Mouse (Mus musculus): ENCODE measurements around the gene Pde4d.

Pde4d gene

DNA sequence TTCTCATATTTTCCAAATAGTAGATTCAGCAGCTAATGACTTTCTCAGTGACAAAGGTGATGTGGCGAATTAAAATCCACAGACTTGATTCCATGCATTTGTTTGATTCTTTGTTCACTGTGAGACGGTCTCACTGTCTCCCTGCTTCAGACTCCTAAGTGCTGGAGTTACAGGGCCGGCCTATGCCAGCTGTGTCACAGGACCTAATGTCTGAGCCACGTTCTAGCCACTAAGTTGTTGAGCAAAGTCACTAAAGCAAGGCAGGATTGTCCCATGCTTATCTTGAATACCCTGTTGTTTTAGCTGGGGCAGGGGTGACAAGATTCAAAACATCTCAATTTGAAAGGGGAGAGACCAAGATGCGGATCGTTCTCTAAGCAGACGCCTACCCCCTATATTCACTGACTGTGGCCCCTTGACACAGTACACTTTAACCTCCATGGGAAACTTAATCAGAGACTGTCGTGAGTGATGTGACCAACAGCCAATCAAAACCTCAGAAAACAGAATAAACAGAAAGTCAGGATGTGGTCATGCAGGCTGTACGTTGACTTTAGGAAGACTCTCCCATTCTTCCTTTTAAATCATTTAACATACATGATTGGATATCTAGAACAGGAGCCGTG is 1195.6 kb downstream of the Pde4d start:
- DNase-seq (ENCODE audit: extremely low read depth, low read depth, low spot score), result no peak

- no peak for DNase-seq (ENCODE audit: extremely low read depth, low read depth, low spot score)
These were observed 1196.1 kb downstream of the Pde4d start for GRCm38 (mm10) chr13:109645910-109646284.

GRCm38 (mm10) chr13:109646597-109647232 is 1197.0 kb downstream of the Pde4d start:
- no peak for DNase-seq (ENCODE audit: extremely low read depth, low read depth, low spot score)

DNA sequence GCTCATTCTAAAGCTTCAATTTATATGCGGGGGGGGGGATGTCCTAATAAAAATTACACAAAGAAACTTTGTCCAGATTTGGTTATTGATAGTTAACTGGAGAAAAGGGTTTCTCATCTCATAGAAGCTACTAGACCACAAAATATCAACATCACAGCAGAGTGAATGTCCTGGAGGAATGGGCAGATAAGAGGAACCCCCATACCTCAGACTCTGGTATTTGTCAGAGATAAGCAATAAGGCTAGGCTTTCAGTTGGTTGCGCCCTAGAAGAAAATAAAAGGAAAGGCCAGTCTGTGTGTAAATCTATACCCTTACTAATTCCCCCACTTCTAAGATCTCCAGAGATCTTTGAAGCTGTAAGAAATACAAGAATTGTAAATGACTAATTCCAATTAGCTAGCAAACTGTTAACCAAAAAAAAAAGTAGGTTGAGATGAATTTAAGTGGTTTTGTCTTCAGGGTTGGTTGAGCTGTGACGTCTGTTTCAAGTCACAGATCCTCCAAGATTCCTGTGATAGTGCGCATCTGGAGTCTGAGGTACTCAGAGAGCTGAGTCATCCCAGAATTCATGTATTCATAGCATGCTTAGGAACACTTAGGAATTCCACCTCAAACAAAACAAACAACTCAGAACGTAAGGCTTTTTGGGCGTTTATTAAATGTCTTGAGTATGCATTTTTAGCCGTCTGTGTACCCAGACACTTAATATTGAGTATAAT is 1197.9 kb downstream of the Pde4d start:
- DNase-seq (ENCODE audit: extremely low read depth, low read depth, low spot score), result no peak

DNA sequence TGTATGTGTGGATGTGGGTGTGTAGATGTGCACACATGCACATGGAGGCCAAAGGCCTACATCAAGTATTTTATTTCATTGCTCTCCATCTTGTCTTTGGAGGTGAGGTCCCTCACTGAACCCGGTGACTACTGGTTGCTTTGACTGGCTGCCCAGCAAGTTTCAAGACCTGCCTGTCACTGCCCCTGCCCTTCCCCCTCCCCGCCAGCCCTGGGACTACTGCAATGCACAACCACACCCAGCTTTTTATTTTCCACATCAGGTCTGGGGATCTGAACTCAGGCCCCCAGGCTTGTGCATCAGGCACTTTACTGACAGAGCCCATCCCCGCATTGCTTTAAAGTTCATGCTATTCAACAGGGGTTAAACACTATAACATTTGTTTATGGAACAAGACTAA is 1198.6 kb downstream of the Pde4d start:
- DNase-seq (ENCODE audit: extremely low read depth, low read depth, low spot score), result no peak

DNA sequence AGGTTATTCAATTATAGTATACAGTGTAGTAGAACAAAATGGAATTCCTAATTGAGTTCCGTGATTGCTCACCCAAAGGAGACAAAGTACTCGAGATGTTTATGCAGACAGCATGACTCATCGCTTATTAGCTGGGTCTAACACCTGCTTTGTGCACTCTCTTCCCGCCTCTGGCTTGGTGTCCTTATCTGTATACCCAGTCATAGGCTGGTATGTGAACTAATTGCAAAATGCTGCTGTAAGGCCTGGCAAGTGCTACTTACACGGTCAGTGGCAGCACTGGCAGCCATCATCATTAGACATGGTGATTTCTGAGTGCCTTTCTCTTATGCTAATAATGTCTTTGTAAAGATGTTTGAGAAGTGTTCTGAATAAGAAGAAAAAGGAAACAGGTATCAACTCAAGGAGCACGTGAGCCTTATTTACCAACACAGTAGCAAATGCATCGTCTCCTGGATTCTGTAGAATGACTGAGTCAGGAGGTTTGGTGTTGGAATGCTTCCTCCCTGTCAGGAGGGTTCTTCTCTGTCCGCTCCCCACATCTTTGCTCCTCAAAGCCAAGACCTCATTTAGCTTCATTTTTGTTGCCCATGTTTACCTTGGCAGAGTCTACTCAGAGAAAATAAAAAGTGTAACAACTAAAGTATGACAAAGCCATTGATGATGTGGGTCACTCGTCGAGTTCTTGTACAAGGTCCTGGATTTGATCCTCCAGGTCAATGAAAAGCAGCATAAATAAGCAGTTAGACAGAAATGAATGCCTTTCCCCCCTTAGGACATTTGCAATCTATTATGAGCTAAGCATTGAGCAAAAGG is 1202.2 kb downstream of the Pde4d start:
- DNase-seq (ENCODE audit: extremely low read depth, low read depth, low spot score), result peak; percentile 28

DNA sequence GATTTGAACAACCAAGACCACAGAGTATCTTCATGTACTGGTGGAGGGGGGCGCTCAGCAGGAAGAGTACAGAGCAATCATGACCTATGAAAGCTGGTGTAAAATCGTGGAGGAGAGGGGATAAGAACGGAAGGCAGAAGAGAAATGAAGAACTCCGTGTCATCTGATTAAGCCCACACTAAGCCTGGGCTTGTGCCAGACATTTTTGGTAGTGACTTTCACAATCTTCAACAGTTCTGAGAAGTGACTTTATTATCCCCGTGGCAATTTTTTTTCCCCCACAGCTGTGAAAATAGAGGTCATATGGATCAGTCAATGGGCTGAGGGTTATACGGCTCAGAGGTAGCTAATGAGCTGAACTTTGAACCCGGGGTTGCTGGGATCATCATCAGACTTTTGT is 1202.9 kb downstream of the Pde4d start:
- peak; percentile 18 for DNase-seq (ENCODE audit: extremely low read depth, low read depth, low spot score)

DNA sequence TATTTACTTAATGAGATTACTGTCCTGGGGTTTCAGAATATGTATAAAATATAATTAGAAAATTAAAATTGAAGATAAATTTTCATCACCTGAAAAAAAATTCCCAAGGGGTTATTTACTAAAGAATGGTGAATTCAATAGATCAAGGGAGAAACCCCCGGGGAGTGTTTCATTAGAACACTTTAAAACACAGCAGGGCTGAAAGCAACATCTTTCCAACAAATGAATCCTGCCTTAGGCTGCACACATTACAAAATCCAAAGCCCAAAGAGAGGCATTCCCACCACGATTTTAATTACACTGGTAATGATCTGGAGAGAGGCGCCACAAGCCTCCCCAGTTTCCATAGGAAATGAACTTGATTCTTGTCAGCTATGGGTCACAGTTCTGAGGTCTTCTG is 1205.6 kb downstream of the Pde4d start:
- no peak for DNase-seq (ENCODE audit: extremely low read depth, low read depth, low spot score)

DNA sequence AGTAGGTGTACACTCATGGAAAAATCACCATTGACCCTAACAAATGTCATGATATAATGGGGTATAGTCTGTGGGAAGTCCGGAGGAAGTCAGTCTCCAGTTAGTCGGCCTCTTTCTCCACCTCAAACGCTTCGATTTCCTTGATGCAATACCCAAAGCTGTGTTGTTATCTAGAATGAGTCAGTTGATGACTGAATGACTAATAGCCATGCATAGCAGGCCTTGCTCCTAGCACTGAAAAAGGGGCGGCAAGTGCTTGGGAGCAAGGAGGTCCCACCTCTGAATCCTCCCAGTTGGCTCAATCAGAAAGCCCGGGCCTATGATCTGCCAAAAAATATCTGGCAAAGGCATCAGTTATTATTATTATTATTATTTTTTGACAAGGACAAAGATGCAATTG is 1209.4 kb downstream of the Pde4d start:
- DNase-seq (ENCODE audit: extremely low read depth, low read depth, low spot score), result no peak

DNA sequence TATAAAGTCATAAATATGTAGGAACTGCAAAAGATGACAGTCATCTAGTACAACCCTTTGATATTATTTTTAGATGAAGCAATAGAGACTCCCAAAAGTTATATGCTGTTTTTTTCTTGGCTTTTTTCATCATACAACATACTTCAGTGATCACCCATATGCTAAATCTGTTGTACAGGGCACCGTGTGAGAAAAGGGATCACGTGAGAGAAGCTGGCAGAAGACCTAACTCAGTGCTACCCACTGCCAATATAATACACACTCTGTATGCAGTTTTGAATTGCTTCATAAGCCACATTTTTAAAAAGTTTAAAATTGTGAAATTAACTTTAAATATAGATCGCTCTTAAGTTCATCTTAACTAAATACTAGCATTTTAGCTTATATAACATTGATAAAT is 1211.6 kb downstream of the Pde4d start:
- no peak for DNase-seq (ENCODE audit: extremely low read depth, low read depth, low spot score)

- DNase-seq (ENCODE audit: extremely low read depth, low read depth, low spot score), result no peak
These were observed 1212.4 kb downstream of the Pde4d start for GRCm38 (mm10) chr13:109662099-109662498.

DNA sequence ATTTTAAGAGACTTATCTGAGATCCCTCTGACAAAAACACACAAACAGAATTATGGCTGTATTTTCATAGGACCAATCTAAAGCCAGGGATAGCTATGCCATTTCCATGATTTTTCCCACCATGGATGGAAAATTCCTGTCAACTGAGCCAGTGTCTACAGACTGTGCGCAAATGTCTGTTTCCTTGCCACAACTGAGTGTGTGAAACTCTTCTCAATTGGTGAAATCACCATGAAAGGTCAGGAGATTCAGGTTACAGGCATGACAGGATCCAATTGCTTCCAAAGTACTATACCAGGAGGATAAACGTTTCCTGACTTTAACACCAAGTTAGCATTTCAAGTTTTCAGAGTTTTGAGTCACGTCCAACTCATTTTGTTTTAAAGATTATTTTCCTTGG is 1213.0 kb downstream of the Pde4d start:
- DNase-seq (ENCODE audit: extremely low read depth, low read depth, low spot score), result no peak

- DNase-seq (ENCODE audit: extremely low read depth, low read depth, low spot score), result no peak
These were observed 1215.4 kb downstream of the Pde4d start for GRCm38 (mm10) chr13:109664956-109665802.

- no peak for DNase-seq (ENCODE audit: extremely low read depth, low read depth, low spot score)
These were observed 1216.2 kb downstream of the Pde4d start for GRCm38 (mm10) chr13:109665803-109666403.

DNA sequence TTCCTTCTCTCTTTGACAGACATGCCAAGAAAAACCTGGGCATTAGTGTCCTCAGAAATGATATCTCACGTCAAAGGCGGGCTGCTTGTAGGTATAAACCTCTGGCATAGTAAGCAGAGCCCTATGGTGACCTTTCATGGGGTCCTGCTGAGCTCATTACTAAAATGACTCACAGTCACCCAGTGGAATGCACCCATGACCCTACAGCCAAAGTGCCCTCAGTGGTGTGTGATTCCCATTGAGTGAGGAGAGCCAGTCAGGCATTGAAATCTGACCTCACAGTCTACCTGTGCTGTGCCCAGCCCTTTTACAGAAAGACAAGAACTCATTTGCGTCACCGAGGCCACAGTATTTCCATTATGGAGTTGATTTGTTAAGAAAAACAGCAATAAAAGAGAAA is 1220.2 kb downstream of the Pde4d start:
- DNase-seq (ENCODE audit: extremely low read depth, low read depth, low spot score), result no peak

DNA sequence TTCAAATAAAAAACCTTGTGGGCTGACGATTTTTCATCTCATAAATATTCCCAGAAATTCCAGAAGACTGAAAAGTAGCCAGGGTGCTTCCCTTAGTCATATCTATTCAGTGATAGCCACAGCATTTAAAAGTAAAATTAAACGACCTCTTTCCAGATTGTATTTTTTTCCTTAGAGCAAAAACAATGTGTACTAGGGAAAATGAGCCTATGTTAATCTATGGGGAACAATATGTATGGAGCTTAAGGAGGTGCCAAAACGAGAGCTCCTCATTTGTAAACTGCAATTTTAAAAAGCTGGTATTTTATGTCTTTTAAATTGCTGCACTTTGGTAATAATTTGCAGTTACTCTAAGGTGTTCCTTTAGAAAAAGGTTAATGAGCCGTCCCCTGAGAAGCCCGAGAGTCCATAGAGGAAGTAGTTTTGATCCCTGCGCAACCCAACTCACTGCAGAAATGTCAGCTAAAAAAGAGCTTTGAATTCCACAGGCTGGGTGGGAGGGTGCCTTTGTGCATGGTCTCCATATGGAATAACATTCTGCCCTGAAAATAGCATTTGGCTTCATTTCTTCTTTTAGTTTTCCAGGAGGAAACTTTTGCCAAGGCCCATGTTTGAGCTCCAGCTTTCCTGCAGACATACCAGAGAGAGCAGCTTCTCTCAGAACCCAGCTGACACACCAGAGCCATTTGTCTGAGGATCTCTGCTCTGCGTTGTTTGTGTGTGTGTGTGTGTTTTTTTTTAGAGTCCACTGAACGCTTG is 1222.0 kb downstream of the Pde4d start:
- no peak for DNase-seq (ENCODE audit: extremely low read depth, low read depth, low spot score)

GRCm38 (mm10) chr13:109677047-109677446 is 1227.3 kb downstream of the Pde4d start:
- DNase-seq (ENCODE audit: extremely low read depth, low read depth, low spot score), result no peak

DNA sequence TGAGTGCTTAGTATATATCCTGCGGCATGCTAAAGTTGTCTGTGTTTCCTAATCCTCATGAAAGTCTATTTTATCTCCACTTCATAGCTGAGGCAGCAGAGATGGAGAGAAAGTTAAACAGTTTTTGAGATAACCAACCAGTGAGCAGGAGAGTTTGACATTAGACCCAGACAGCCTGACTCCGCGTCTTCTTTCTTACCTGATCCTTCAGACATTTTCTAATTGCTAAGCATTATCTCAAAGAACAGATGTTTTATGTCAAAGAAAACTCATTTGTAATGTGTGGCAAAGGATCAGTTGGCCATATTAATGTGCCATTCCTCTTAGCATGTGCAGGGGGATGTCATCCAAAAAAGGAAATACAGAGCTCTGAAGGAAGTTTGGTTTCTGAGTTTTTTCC is 1227.9 kb downstream of the Pde4d start:
- DNase-seq (ENCODE audit: extremely low read depth, low read depth, low spot score), result no peak

GRCm38 (mm10) chr13:109678991-109679390 is 1229.2 kb downstream of the Pde4d start:
- DNase-seq (ENCODE audit: extremely low read depth, low read depth, low spot score), result no peak

DNA sequence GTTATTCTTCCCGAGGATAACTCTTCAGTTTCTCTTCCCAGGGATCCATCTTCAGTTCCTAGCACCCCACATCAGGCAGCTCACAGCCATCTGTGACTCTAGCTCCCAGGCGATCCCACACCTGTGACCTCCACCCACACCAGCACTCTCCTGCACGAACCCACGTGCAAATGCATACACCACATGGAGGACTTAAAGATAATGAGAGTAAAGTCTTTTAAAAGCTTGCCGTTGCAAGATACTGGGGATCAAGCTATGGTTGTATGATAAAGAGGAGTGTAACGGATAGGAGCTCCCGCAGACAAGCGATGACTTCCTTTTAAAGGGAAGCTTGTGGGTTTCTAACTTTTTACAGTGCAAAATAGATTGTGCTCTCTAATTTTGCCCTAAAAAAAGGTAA is 1230.5 kb downstream of the Pde4d start:
- no peak for DNase-seq (ENCODE audit: extremely low read depth, low read depth, low spot score)
